Mouse (Mus musculus) midbrain, embryonic 10.5 days (tissue): ENCODE measurements at regions not wholly inside any gene's neighbourhood (a gene's known extent, or its start where the extent isn't known, plus 50 kb on each side); places are given as distances from the start of the nearest gene placed in this dataset.

ENCODE experiments used
- DNase-seq: peaks from one replicate; pipeline ENCODE4 v3.0.0-alpha.2; 2017; ENCODE audit warnings: low spot score
- H3K27ac ChIP-seq: fragments of 300-500 bp; sonication (generic); replicated peaks from 2 replicates; pipeline ENCODE4 v1.5.1; 2016; ENCODE audit warnings: mild to moderate bottlenecking
- H3K27me3 ChIP-seq: fragments of 300-500 bp; sonication (generic); 2 replicates; pipeline ENCODE4 v1.6.1; 2016; ENCODE audit warnings: low read depth, mild to moderate bottlenecking; ENCODE audit not compliant: poor library complexity, severe bottlenecking
- H3K36me3 ChIP-seq: fragments of 300-500 bp; sonication (generic); 2 replicates; pipeline ENCODE4 v1.6.1; 2016; ENCODE audit warnings: mild to moderate bottlenecking, moderate library complexity
- H3K4me1 ChIP-seq: fragments of 300-500 bp; sonication (generic); 2 replicates; pipeline ENCODE4 v1.6.1; 2016
- H3K4me3 ChIP-seq: fragments of 300-500 bp; sonication (generic); 2 replicates; pipeline ENCODE4 v1.5.1; 2016; ENCODE audit warnings: mild to moderate bottlenecking, moderate library complexity
- H3K9me3 ChIP-seq: fragments of 300-500 bp; sonication (generic); replicated peaks from 2 replicates; pipeline ENCODE4 v1.6.1; 2016; ENCODE audit warnings: mild to moderate bottlenecking
- WGBS: fragments of 180-500 bp; shearing (Covaris S2); methylation state at CpG from one replicate; pipeline ENCODE4 v1.1.7; 2016; 5-methylcytosine and 5-hydroxymethylcytosine counted together

DNA sequence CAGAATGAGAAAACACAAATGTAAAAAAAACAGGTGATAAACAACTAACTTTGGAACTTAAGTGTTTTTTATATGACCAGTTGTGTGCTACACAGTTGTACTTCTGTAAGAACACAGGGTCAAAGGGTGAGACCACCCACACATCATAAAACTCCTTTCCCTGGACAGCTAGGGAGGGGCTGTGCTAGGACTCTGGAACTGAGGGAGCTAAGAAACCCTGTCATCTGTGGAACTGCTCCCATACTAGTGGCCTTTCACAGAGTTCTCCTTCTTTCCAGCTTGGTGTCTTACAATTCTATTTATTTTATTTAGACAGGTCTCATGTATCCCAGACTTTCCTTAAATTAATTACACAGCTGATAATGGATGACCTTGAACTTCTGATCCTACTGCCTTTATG is 640.4 kb upstream of the Nrp1 start:
- Histone ChIP-seq H3K27ac (no peak overlapping the region), H3K4me1 (peaks cover 34% of the 10 kb centered on the region), H3K27me3 (peaks cover 80% of the 10 kb centered on the region), H3K9me3 (no peaks in the 10 kb centered on the region), H3K4me3 (no peak overlapping the region), H3K36me3 (no peaks in the 10 kb centered on the region)
- no peak for DNase-seq

DNA sequence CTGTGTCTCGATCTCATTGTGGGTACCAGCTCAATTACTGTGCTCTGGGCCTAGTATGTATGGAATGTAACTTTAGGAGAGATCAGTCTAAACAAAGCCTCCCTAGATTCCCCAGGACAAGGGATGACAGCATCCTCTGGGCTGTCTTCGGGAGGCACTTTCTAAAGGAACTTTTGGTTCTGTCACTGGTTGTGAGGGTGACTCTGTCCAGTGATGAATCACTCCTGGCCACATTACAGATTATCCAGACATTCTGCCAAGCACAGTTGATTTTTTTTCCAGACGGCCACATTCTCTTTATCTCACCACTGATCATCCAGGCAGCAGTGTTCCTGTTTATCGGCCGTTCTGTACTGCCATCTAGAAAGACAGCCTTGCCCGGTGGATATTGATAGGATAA is 638.5 kb upstream of the Nrp1 start:
- H3K27me3 ChIP-seq: peaks cover 78% of the 10 kb centered on the region

DNA sequence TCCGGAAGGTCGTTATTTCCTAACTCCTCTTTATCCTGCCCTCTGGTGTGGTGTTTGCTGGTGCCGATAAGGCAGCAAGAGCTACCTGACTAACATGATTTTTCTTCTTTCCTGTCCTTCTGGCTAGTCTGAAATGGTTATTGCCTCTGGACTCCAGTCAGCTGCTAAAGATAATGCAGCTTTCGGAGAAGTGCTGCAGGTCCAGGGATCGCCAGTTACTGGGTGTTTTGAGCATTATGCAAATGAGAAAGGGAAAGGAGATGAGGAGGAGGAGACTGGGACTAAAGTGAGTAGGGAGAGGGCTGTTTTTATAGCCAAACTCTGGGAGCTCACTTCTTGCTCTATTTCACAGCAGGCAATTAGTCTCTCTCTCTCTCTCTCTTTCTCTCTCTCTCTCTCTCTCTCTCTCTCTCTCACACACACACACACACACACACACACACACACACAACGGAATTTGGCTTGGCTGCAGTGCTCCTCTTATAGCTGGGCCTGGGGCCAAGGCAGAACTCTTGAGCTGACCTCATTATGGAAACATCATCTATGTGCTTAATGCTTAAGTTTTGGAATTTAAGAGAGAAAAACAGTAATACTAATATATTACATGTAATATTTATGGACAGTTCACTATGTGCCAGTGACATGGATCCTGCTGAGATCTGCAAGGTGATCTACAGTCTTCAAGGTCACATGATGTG is 637.7 kb upstream of the Nrp1 start:
- H3K36me3 ChIP-seq: no peaks in the 10 kb centered on the region
- no peak overlapping the region for H3K4me3 ChIP-seq
- H3K27ac ChIP-seq: no peak overlapping the region
- peaks cover 34% of the 10 kb centered on the region for H3K4me1 ChIP-seq
- no peak for DNase-seq
- H3K9me3 ChIP-seq: no peaks in the 10 kb centered on the region
- H3K27me3 ChIP-seq: peaks cover 70% of the 10 kb centered on the region
- 49% methylated on average over 6 of the region's 6 CpGs for WGBS

More for the DNA sequence above, 638.5 kb upstream of the Nrp1 start:
- Histone ChIP-seq H3K4me3 (no peak overlapping the region), H3K27ac (no peak overlapping the region), H3K36me3 (no peaks in the 10 kb centered on the region), H3K9me3 (no peaks in the 10 kb centered on the region), H3K4me1 (peaks cover 34% of the 10 kb centered on the region)
- 47% methylated on average over 6 of the region's 6 CpGs for WGBS
- DNase-seq: no peak

- no peaks in the 10 kb centered on the region for H3K9me3 ChIP-seq
- H3K36me3 ChIP-seq: no peaks in the 10 kb centered on the region
- no peak overlapping the region for H3K27ac ChIP-seq
- DNase-seq: no peak
- H3K27me3 ChIP-seq: peaks cover 62% of the 10 kb centered on the region
- H3K4me1 ChIP-seq: peaks cover 34% of the 10 kb centered on the region
- WGBS: 48% methylated on average over 1 of the region's 1 CpGs
- no peak overlapping the region for H3K4me3 ChIP-seq
These were observed 636.8 kb upstream of the Nrp1 start for GRCm38 (mm10) chr8:127721624-127722023.

GRCm38 (mm10) chr8:127734059-127734458 is 624.3 kb upstream of the Nrp1 start:
- Histone ChIP-seq H3K4me3 (no peak overlapping the region), H3K27ac (no peak overlapping the region), H3K4me1 (no peaks in the 10 kb centered on the region), H3K9me3 (no peaks in the 10 kb centered on the region), H3K36me3 (no peaks in the 10 kb centered on the region), H3K27me3 (no peaks in the 10 kb centered on the region)
- WGBS: 94% methylated on average over 3 of the region's 3 CpGs
- no peak for DNase-seq

- Histone ChIP-seq H3K36me3 (no peaks in the 10 kb centered on the region), H3K27me3 (no peaks in the 10 kb centered on the region), H3K4me1 (no peaks in the 10 kb centered on the region), H3K27ac (no peak overlapping the region), H3K9me3 (no peaks in the 10 kb centered on the region), H3K4me3 (no peak overlapping the region)
- WGBS: 88% methylated on average over 6 of the region's 6 CpGs
- DNase-seq: no peak
These were observed 616.2 kb upstream of the Nrp1 start for GRCm38 (mm10) chr8:127742236-127742635.

DNA sequence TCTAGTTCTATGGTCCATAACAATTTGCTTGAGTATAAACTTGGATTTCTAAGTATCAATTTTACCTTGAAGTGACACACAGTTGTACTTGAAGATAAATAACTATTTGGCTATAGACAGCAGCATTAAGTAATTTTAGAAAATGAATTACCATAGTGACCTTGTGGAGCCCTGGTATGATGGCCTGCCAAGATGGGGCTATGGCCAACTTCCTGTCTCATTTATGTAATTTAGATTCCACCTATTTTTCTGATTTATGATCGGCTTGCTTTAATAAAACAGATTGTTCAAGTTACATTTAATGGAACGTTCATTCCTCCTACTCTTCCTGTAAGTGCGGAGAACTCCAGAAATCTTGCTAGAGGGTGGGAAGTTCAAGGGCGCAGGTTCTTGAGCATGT is 613.2 kb upstream of the Nrp1 start:
- Histone ChIP-seq H3K27me3 (no peaks in the 10 kb centered on the region), H3K4me3 (no peak overlapping the region), H3K27ac (no peak overlapping the region), H3K4me1 (no peaks in the 10 kb centered on the region), H3K36me3 (no peaks in the 10 kb centered on the region), H3K9me3 (no peaks in the 10 kb centered on the region)
- WGBS: 96% methylated on average over 4 of the region's 4 CpGs
- DNase-seq: no peak

DNA sequence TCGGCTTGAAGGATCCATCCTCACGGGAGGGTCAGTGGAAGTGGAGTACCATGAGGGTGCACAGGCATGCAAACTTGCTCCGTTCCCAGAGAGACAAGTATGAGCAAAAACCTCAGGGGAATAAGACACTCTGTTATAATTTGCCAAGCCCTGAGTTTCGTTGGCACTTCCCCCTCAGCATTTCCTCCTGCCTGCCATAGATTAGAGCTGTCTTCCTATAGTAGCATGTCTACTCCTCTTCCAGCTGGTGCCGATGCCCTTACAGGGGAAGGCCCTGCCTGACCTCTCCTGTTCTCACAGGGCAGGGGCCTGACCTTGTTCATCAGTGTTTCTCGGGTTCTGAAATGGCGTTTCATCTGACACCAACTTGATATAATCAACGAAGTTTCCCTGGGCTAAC is 611.9 kb upstream of the Nrp1 start:
- Histone ChIP-seq H3K27ac (no peak overlapping the region), H3K4me3 (no peak overlapping the region), H3K9me3 (no peaks in the 10 kb centered on the region), H3K4me1 (no peaks in the 10 kb centered on the region), H3K27me3 (no peaks in the 10 kb centered on the region), H3K36me3 (no peaks in the 10 kb centered on the region)
- DNase-seq: no peak
- 77% methylated on average over 8 of the region's 8 CpGs for WGBS

DNA sequence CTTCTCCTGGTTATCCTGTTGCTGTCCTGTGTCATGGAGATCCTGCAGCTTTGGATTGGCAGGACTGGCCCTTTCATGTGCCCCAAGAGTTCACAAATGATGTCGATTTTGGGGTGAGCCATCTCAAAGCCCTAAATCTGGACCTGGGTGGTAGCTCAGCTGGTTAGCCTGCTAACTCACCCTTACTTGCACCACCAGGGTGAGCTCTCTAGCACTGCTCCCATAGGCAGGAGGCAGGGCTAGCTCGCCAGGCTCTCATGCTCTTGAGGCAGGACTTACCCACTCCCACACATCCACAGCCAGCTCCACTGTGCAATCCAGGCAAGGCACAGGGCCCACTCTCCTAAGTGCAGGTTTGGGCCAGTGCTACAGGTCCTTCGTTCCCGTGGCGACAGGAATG is 605.5 kb upstream of the Nrp1 start:
- no peak overlapping the region for H3K27ac ChIP-seq
- no peaks in the 10 kb centered on the region for H3K4me1 ChIP-seq
- WGBS: 76% methylated on average over 5 of the region's 5 CpGs
- DNase-seq: no peak
- no peak overlapping the region for H3K4me3 ChIP-seq
- no peaks in the 10 kb centered on the region for H3K36me3 ChIP-seq
- no peaks in the 10 kb centered on the region for H3K27me3 ChIP-seq
- H3K9me3 ChIP-seq: no peaks in the 10 kb centered on the region

DNA sequence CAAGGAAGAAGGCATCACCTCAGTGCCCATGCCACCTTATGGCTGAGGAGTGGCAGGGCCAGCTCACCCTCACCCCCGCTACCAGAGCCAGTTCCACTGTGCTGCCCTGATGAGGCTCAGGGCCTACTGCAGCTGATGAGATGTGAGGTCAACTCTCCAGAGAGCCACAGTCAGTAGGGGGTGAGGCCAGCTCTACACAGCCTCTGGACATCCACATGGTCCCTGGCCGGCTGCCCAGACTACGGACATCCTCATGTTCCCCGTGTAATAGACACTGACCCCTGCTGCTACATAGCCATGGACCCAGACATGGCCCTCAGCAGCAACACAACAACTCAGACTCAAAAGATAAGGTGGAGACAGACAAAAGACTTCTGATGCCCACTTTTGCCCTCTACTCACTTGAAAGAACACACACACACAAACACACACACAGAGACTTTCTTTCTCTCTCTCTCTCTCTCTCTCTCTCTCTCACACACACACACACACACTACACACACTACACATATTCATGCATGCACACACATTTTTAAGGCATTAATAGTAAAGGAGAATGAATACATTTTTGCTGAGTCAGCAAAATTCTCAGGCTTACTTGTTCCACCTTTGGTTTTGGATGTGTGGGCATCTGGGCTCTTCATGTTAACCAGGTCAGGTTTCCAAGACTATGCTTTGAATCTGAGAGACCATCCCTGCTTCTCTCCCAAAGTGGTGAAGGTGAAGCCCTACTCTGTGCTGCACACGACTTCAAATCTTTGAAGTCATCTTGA is 604.4 kb upstream of the Nrp1 start:
- no peaks in the 10 kb centered on the region for H3K36me3 ChIP-seq
- no peak overlapping the region for H3K4me3 ChIP-seq
- H3K4me1 ChIP-seq: no peaks in the 10 kb centered on the region
- no peak overlapping the region for H3K27ac ChIP-seq
- 91% methylated on average over 5 of the region's 5 CpGs for WGBS
- DNase-seq: no peak
- no peaks in the 10 kb centered on the region for H3K9me3 ChIP-seq
- H3K27me3 ChIP-seq: no peaks in the 10 kb centered on the region

DNA sequence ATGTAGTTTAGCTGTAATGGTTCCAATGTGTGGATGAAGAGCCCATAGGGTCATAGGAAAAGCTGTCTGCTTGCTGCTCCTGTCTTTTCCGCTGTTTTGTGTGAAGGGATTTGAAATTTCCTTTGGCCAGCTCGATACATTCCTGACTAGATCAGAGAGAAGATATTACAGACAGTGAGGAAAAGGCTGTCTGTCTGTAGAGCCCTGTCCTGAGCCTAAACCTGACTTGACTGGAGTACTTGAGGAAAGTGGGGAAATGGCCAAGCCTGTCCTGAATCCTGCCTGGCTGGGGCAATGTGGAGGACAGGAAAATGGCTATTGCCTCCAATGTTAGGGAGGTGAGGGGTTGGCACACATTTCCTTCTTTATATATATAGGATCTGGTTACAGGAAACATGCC is 601.0 kb upstream of the Nrp1 start:
- Histone ChIP-seq H3K9me3 (no peaks in the 10 kb centered on the region), H3K4me1 (no peaks in the 10 kb centered on the region), H3K27me3 (no peaks in the 10 kb centered on the region), H3K36me3 (no peaks in the 10 kb centered on the region), H3K27ac (no peak overlapping the region), H3K4me3 (no peak overlapping the region)
- WGBS: 79% methylated on average over 2 of the region's 2 CpGs
- no peak for DNase-seq

DNA sequence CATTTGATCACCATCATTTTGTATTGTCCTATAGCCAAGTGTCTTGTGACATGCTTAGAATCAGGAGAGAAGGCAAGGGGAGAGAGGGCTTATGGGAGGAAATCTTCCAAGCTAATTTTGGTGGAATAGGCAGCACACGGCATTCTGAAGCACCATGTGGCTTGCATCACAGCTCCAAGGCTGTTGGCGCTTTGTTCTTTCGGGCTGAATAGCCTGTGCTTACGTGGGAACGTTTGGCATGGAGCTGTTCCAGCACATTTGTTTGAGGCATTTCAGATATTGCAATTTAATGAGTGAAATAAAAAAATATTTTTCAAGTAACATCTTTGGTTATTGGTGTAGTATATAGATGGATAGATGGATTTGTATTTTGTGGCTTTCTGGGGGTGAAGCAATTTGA is 598.5 kb upstream of the Nrp1 start:
- no peak overlapping the region for H3K4me3 ChIP-seq
- H3K27me3 ChIP-seq: no peaks in the 10 kb centered on the region
- no peaks in the 10 kb centered on the region for H3K36me3 ChIP-seq
- 87% methylated on average over 5 of the region's 5 CpGs for WGBS
- no peak overlapping the region for H3K27ac ChIP-seq
- no peak for DNase-seq
- no peaks in the 10 kb centered on the region for H3K9me3 ChIP-seq
- no peaks in the 10 kb centered on the region for H3K4me1 ChIP-seq

GRCm38 (mm10) chr8:127765199-127765598 is 593.2 kb upstream of the Nrp1 start:
- Histone ChIP-seq H3K4me3 (no peak overlapping the region), H3K27ac (no peak overlapping the region), H3K36me3 (no peaks in the 10 kb centered on the region), H3K4me1 (no peaks in the 10 kb centered on the region), H3K9me3 (no peaks in the 10 kb centered on the region), H3K27me3 (no peaks in the 10 kb centered on the region)
- no peak for DNase-seq
- 86% methylated on average over 5 of the region's 5 CpGs for WGBS
